Mouse (Mus musculus) thymus, adult 2 months (tissue): ENCODE results near the gene Pde2a.

Experiments used
- CTCF ChIP-seq: fragments of 200-500 bp; IDR thresholded peaks from 2 replicates; pipeline ENCODE4 v1.5.1; 2012; ENCODE audit warnings: mild to moderate bottlenecking, control low read depth, low read length, moderate library complexity, borderline replicate concordance; ENCODE audit not compliant: control insufficient read depth, poor library complexity, insufficient read depth; ENCODE audit errors: extremely low read depth
- POLR2A ChIP-seq: fragments of 200-500 bp; IDR thresholded peaks from 2 replicates; pipeline ENCODE4 v1.6.1; 2012; ENCODE audit warnings: mild to moderate bottlenecking, low read length, control low read depth, moderate library complexity; ENCODE audit not compliant: control insufficient read depth, poor library complexity, insufficient read depth; ENCODE audit errors: extremely low read depth

DNA sequence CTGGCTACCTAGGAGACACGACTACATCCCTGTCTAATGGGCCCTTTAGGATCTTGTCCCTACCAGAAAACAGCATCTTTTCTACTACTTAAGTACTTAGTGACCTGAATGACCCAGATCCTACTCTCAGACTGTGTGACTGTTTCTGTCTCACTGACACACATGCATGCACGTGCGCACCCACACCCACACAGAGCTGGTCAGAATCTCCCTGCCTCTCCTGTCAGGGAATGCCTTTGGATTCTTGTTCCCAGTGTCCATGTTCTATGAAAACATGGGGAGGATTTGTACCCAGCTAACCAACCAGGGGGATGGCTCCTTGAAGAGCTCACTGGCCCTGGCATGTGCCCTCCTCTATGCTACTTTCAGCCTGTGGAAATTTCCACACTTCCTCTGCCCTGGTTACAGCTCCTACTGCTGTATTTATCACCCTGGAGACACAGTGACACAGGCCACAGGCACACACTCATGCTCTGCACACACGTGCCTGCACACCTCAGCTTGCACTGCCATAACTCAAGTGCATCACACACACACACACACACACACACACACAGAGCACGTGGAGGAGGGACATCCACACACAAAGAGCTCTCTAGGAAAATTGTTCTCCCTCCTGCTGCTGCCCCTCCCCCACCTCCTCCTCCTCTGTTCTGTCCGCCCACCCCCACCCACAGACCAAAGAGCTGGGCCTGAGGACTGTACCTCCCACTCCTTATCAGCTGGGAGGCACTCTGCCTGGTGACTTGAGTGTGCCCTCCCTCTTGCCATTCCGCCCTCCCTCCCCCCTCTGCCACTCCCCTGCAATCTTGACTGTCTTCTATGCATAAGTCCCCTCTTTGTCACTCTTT, 6.6 kb upstream of the Pde2a start:
- TF ChIP-seq CTCF (no peak), POLR2A (no peak)
